Mouse (Mus musculus) heart, postnatal 0 days (tissue): Measurements from ENCODE around the gene Dph6. TPM values are rescaled to one million over a fixed set of nuclear protein-coding genes. Genes with fewer than 3 reads are reported as not detected.
"Not testable (repeated sequence)": the region's sequence is repeated elsewhere in the genome, so short reads cannot be mapped to it uniquely, and the experiment has no call there.

Source experiments
- ATAC-seq: fragments of 200-750 bp; cut with Nextera tagmentation; 2 replicates; pipeline ENCODE4 v1.8.0; 2017; ENCODE audit warnings: low read depth, moderate number of reproducible peaks, moderate library complexity; ENCODE audit not compliant: insufficient read depth
- DNase-seq: peaks from one replicate; pipeline ENCODE4 v3.0.0-alpha.2; 2016; ENCODE audit warnings: low spot score
- H3K27ac ChIP-seq: fragments of 300-500 bp; sonication (generic); 2 replicates; pipeline ENCODE4 v1.5.1; 2014; ENCODE audit warnings: low read depth, mild to moderate bottlenecking
- H3K27me3 ChIP-seq: fragments of 300-500 bp; sonication (generic); 2 replicates; pipeline ENCODE4 v1.6.1; 2014; ENCODE audit warnings: low read length, mixed read lengths; ENCODE audit not compliant: control insufficient read depth, insufficient read depth
- H3K36me3 ChIP-seq: fragments of 300-500 bp; sonication (generic); replicated peaks from 2 replicates; pipeline ENCODE4 v1.6.1; 2014; ENCODE audit warnings: low read length, mixed read lengths; ENCODE audit not compliant: control insufficient read depth, insufficient read depth
- H3K4me1 ChIP-seq: fragments of 300-500 bp; sonication (generic); 2 replicates; pipeline ENCODE4 v1.6.1; 2014; ENCODE audit warnings: antibody characterized with exemption; ENCODE audit not compliant: control insufficient read depth, insufficient read depth
- H3K4me2 ChIP-seq: fragments of 300-500 bp; sonication (generic); 2 replicates; pipeline ENCODE4 v1.6.1; 2014; ENCODE audit warnings: low read depth, mild to moderate bottlenecking, low read length, moderate library complexity
- H3K4me3 ChIP-seq: fragments of 300-500 bp; sonication (generic); 2 replicates; pipeline ENCODE4 v1.5.1; 2014; ENCODE audit warnings: low read depth, low read length
- H3K9ac ChIP-seq: fragments of 300-500 bp; sonication (generic); replicated peaks from 2 replicates; pipeline ENCODE4 v1.6.1; 2014; ENCODE audit warnings: low read depth, low read length, mixed read lengths
- H3K9me3 ChIP-seq: fragments of 300-500 bp; sonication (generic); replicated peaks from 2 replicates; pipeline ENCODE4 v1.6.1; 2016; ENCODE audit warnings: low read length; ENCODE audit not compliant: control insufficient read depth
- CTCF ChIP-seq: IDR thresholded peaks from 2 replicates; pipeline ENCODE4 v1.5.1; 2016; ENCODE audit warnings: antibody characterized with exemption, control low read depth, low read depth
- EP300 ChIP-seq: IDR thresholded peaks from 2 replicates; pipeline ENCODE4 v1.6.1; 2016; ENCODE audit warnings: antibody characterized with exemption, low read depth
- WGBS: fragments of 180-500 bp; shearing (Covaris S2); extraction: QIAGEN DNeasy Blood & Tissue Kit; methylation state at CpG from one replicate; pipeline ENCODE4 v1.1.7; 2014; 5-methylcytosine and 5-hydroxymethylcytosine counted together
- polyA plus RNA-seq: library from polyadenylated mRNA; unstranded; fragments of >200 nt; fragmentation: Nextera tagmentation; extraction: Ambion mirVana; gene quantifications from 2 replicates; pipeline ENCODE4 v1.2.1, GENCODE M21; 2015
- total RNA-seq: library from RNA; depleted of rRNA; stranded (reverse); fragments of >200 nt; gene quantifications from 2 replicates; pipeline ENCODE4 v1.2.3, GENCODE M21; 2014; ENCODE audit warnings: low replicate concordance

The Dph6 gene
- total and polyA plus RNA-seq, 2 experiments from 2014 or later: 11.5 to 12.4 TPM

GRCm38 (mm10) chr2:114622550-114622939 lies 32.2 kb downstream of the Dph6 start:
- Histone ChIP-seq H3K27me3 (no peaks in the 10 kb centered on the region), H3K4me3 (no peak overlapping the region), H3K4me1 (no peaks in the 10 kb centered on the region), H3K9me3 (no peaks in the 10 kb centered on the region), H3K4me2 (no peak overlapping the region), H3K36me3 (no peaks in the 10 kb centered on the region), H3K27ac (no peak overlapping the region), H3K9ac (no peak overlapping the region)
- TF ChIP-seq EP300 (no peak), CTCF (no peak)
- DNase-seq: no peak
- 16% methylated on average over 2 of the region's 2 CpGs for WGBS
- ATAC-seq: no peak

- no peak overlapping the region for H3K4me2 ChIP-seq
Observed at GRCm38 (mm10) chr2:114621781-114622549, 32.8 kb downstream of the Dph6 start.

DNA sequence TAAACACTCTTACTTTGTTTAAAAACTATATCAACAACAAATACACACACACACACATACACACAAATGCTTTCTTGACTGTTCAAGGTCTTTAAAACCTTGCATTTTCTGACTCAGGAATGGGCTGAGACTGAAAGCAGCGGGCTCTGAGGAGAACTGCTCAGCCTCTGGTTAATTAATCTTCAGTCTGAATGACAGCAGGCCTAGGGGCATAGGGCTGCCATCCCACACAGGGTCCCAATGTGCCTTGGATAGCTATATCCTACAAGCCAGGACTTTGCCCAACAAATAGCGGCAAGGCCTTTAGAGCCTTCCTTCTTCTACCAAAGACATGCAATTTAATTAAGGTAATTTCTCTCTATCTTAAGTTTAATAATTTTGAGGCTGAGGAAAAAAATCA lies 43.2 kb downstream of the Dph6 start:
- no peak overlapping the region for H3K4me3 ChIP-seq
- H3K27ac ChIP-seq: no peak overlapping the region
- no peaks in the 10 kb centered on the region for H3K9me3 ChIP-seq
- H3K9ac ChIP-seq: no peak overlapping the region
- H3K4me2 ChIP-seq: no peak overlapping the region
- H3K36me3 ChIP-seq: no peaks in the 10 kb centered on the region
- TF ChIP-seq CTCF (no peak), EP300 (no peak)
- ATAC-seq (no peak), DNase-seq (no peak)
- 82% methylated on average over 2 of the region's 2 CpGs for WGBS
- no peaks in the 10 kb centered on the region for H3K4me1 ChIP-seq
- no peaks in the 10 kb centered on the region for H3K27me3 ChIP-seq

More at GRCm38 (mm10) chr2:114621781-114622549, 32.8 kb downstream of the Dph6 start:
- H3K9me3 ChIP-seq: no peaks in the 10 kb centered on the region
- no peak overlapping the region for H3K4me3 ChIP-seq
- H3K9ac ChIP-seq: no peak overlapping the region
- H3K27me3 ChIP-seq: no peaks in the 10 kb centered on the region
- DNase-seq (peak; percentile 40), ATAC-seq (no peak)
- H3K36me3 ChIP-seq: no peaks in the 10 kb centered on the region
- TF ChIP-seq CTCF (peak; percentile 47), EP300 (no peak)
- WGBS: 57% methylated on average over 5 of the region's 5 CpGs
- no peak overlapping the region for H3K27ac ChIP-seq
- H3K4me1 ChIP-seq: no peaks in the 10 kb centered on the region

- Histone ChIP-seq H3K9me3 (no peaks in the 10 kb centered on the region), H3K9ac (no peak overlapping the region), H3K4me1 (no peaks in the 10 kb centered on the region), H3K36me3 (no peaks in the 10 kb centered on the region), H3K4me3 (no peak overlapping the region), H3K4me2 (no peak overlapping the region), H3K27ac (no peak overlapping the region), H3K27me3 (no peaks in the 10 kb centered on the region)
- no peak for ATAC-seq
- TF ChIP-seq EP300: no peak
- TF ChIP-seq CTCF: no peak
- 74% methylated on average over 2 of the region's 2 CpGs for WGBS
- DNase-seq: no peak
Observed at GRCm38 (mm10) chr2:114610110-114610509, 44.7 kb downstream of the Dph6 start.

- not testable (repeated sequence) for H3K36me3 ChIP-seq, H3K4me1 ChIP-seq, ATAC-seq, H3K27me3 ChIP-seq, H3K9ac ChIP-seq, H3K4me3 ChIP-seq, H3K9me3 ChIP-seq, DNase-seq, H3K4me2 ChIP-seq, H3K27ac ChIP-seq
Observed at GRCm38 (mm10) chr2:114605202-114605601, 49.6 kb downstream of the Dph6 start.

DNA sequence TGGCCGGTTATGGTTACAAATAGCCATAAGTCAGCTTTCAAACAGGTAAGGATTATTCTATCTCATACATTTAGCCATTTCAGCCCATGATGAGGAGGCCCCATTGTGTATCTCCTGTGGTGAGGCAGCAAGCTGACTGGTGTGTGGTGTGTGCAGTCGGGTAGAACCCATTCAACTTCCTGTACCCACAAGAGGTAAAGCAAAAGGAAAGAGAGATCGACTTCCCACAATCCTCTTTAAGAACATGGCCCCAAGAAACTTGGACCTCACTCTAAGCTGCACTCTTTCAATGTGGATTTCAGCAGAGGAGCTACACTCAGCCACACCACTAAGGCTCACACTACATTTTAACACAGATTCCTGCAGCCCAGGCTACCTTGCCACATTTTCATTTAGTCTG lies 53.6 kb downstream of the Dph6 start:
- ATAC-seq (no peak), DNase-seq (no peak)
- Histone ChIP-seq H3K9ac (no peak overlapping the region), H3K27me3 (no peaks in the 10 kb centered on the region), H3K27ac (no peak overlapping the region), H3K4me2 (no peak overlapping the region), H3K36me3 (no peaks in the 10 kb centered on the region), H3K9me3 (no peaks in the 10 kb centered on the region), H3K4me3 (no peak overlapping the region), H3K4me1 (no peaks in the 10 kb centered on the region)
- TF ChIP-seq CTCF (no peak), EP300 (no peak)
- WGBS: 91% methylated on average over 3 of the region's 3 CpGs
